Mouse (Mus musculus) splenic B cell, adult 2 months (primary cell): ENCODE data around the gene Tas2r106.

Source experiments
- DNase-seq: peaks from one replicate; pipeline ENCODE4 v3.0.0-alpha.2; 2011; ENCODE audit warnings: low read depth, low spot score
- H3K27me3 ChIP-seq: 2 replicates; pipeline ENCODE4 v1.6.1; 2012; ENCODE audit warnings: mild to moderate bottlenecking, low read length, moderate library complexity, mixed read lengths; ENCODE audit not compliant: control insufficient read depth, poor library complexity, insufficient read depth, severe bottlenecking
- H3K36me3 ChIP-seq: 2 replicates; pipeline ENCODE4 v1.6.1; 2012; ENCODE audit warnings: mild to moderate bottlenecking, low read length, moderate library complexity, mixed read lengths; ENCODE audit not compliant: control insufficient read depth, poor library complexity, insufficient read depth, severe bottlenecking

The Tas2r106 gene

GRCm38 (mm10) chr6:131678786-131679185, at the start of gene Tas2r106:
TSS of gene Tas2r106 (minus strand) at chr6:131678886.
- Histone ChIP-seq H3K27me3 (no peaks in the 10 kb centered on the region), H3K36me3 (no peaks in the 10 kb centered on the region)
- DNase-seq = no peak

GRCm38 (mm10) chr6:131712803-131713202, 34.1 kb upstream of the Tas2r106 start:
- Histone ChIP-seq H3K27me3 (no peaks in the 10 kb centered on the region), H3K36me3 (no peaks in the 10 kb centered on the region)
- DNase-seq = no peak

- H3K27me3 ChIP-seq = no peaks in the 10 kb centered on the region
- no peak for DNase-seq
- no peaks in the 10 kb centered on the region for H3K36me3 ChIP-seq
Observed at GRCm38 (mm10) chr6:131689963-131690362, 11.3 kb upstream of the Tas2r106 start, which contains the start of gene Tas2r114. TSS of gene Tas2r114 (minus strand) at chr6:131690063.

- Histone ChIP-seq H3K27me3 (no peaks in the 10 kb centered on the region), H3K36me3 (no peaks in the 10 kb centered on the region)
- DNase-seq = no peak
Observed at GRCm38 (mm10) chr6:131687395-131687794, 8.7 kb upstream of the Tas2r106 start, which contains the start of gene Tas2r105. TSS of gene Tas2r105 (minus strand) at chr6:131687495.

GRCm38 (mm10) chr6:131685644-131686043, 7.0 kb upstream of the Tas2r106 start, which contains the start of gene Tas2r104:
TSS of gene Tas2r104 (minus strand) at chr6:131685744.
- Histone ChIP-seq H3K27me3 (no peaks in the 10 kb centered on the region), H3K36me3 (no peaks in the 10 kb centered on the region)
- DNase-seq = no peak

- Histone ChIP-seq H3K36me3 (no peaks in the 10 kb centered on the region), H3K27me3 (no peaks in the 10 kb centered on the region)
- DNase-seq = no peak
Observed at GRCm38 (mm10) chr6:131660049-131660448, 18.6 kb downstream of the Tas2r106 start, which contains the start of gene Tas2r107. TSS of gene Tas2r107 (minus strand) at chr6:131660149.

GRCm38 (mm10) chr6:131630812-131631211, 47.9 kb downstream of the Tas2r106 start, which contains the start of gene Tas2r130:
TSS of gene Tas2r130 (minus strand) at chr6:131630912.
- Histone ChIP-seq H3K27me3 (no peaks in the 10 kb centered on the region), H3K36me3 (no peaks in the 10 kb centered on the region)
- no peak for DNase-seq
